Mouse (Mus musculus) olfactory bulb, adult 2 months (tissue): ENCODE measurements around the gene Chst4.

Experiments used
- CTCF ChIP-seq: fragments of 200-500 bp; IDR thresholded peaks from 2 replicates; pipeline ENCODE4 v1.5.1; 2012; ENCODE audit warnings: low read depth, mild to moderate bottlenecking, low read length, moderate library complexity; ENCODE audit not compliant: insufficient read depth
- POLR2A ChIP-seq: fragments of 200-500 bp; IDR thresholded peaks from 2 replicates; pipeline ENCODE4 v1.6.1; 2012; ENCODE audit warnings: mild to moderate bottlenecking, low read depth, low read length, moderate library complexity; ENCODE audit not compliant: insufficient read depth

DNA sequence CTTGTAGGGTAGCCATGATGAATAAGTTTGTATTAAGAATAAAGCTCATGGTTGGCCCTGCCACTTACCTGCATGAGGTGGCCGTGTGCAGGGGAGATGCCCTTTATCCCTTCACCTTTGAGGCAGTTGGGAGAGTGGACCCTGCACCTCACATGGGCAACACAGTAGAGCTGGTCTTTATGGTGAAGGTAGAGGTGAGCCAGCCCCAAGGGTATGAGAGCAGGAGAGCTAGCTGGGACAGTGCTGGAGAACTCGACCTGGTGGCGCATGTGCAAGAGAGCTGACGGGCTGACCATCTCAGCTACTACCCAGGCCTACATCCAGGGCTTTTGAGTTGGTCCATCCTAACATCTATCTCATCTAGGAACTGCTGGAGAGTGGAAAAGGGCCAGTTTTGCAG is 26.1 kb upstream of the Chst4 start:
- no peak for TF ChIP-seq CTCF
- no peak for TF ChIP-seq POLR2A
